Mouse (Mus musculus) ZHBTc4 (cell line): ENCODE data around the gene Syf2.

ENCODE experiments used
- DNase-seq: peaks from one replicate; pipeline ENCODE4 v3.0.0-alpha.2; 2011; ENCODE audit warnings: low read depth, low spot score

The Syf2 gene

GRCm38 (mm10) chr4:134930684-134931481, at the start of gene Syf2:
Gene Syf2 (plus strand): TSS chr4:134930898.
- DNase-seq: peak; percentile 99

GRCm38 (mm10) chr4:134883266-134883665, 47.4 kb upstream of the Syf2 start:
- peak; percentile 88 for DNase-seq

GRCm38 (mm10) chr4:134883808-134884207, 46.9 kb upstream of the Syf2 start:
- no peak for DNase-seq

DNA sequence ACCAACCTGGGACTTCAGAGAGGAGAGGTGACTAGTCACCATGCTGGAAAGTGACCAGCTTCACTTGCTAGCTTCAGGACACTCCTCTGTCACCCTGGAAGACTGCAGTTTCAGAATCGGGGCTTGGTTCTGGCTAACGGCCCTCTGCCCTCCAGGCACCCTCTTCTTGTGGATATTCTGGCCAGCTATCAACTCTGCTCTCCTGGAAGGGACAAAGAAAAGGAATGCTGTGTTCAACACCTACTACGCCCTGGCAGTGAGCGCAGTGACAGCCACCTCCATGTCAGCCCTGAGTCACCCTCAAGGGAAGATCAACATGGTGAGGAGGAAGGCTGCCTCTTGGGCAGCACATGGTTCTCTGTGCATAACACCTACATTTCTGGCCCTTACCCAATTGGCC, 46.3 kb upstream of the Syf2 start:
- DNase-seq: no peak

DNA sequence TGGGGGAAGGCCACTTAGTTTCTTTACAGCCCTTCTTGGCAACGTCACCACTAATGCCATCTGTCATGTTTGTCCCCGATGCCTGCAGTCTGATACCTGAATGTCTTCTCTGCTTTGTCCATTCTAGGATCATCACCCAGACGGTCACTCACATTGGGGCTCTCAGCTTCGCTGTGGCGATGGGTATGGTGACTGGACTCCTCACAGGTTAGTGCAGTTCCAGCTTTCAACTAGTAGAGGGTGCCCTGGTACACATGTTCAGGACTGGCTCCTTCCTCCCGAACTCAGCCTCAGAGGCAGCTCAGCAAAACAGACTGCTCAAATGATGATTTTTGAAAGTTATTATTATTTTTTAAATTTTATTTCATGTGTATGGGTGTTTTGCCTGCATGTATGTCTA, 38.6 kb upstream of the Syf2 start:
- no peak for DNase-seq

GRCm38 (mm10) chr4:134897256-134897655, 33.4 kb upstream of the Syf2 start:
- DNase-seq: no peak

DNA sequence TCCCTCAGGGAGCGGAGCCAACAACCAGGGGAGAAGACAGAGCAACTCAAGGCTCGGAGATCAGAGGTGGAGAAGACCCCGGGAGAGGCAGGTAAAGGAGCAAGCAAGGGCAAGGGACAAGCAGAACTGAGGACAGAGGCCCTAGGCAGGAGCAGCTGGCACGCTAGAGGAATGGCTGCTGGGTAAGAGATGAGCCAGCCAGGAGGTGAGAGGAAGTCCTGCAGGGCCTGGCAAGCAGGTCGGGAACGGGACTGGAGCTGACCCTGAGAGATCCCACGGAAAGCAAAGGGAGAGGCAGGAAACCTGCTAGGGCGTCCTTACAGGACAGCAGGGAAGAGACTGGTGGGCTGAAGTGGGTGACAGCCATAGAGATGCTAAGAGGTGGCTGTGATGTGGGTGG, 29.6 kb upstream of the Syf2 start:
- no peak for DNase-seq

DNA sequence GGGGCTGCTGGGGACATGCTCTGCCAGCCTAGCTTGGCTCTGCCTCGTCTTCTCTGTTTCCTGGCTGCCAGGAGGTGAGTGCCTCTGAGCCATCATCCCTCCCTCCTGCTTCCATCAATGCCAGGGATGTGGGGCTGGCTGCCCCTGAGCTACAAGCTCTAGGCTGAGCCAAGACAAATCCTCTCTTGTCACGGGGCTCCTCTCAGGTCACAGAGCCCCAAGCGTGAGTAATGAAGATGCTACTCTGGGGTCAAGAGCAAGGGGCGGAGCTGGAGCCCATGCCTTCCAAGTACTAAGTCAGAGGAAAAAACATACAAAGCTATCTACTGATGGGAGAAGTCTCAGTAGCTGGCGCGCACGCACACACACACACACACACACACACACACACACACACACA, 27.7 kb upstream of the Syf2 start:
- no peak for DNase-seq

DNA sequence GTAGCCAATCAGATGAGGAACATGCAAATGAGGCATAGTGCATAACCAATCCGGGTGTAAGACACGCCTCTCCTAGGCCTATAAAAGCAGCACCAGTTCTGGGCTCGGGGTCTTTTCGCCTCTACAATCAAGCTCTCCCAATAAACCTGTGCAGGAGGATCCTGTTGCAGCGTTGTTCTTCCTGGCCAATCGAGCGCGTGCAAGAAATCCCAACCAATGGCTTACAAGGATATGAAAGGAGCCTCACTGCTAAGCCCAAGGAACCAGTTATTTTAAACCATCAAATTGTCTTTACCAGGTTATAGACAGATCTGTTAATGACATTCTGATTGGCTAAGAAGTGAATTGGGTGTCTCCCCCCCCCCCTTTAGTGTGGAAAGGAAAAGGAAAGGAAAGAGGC, 19.3 kb upstream of the Syf2 start:
- DNase-seq: peak; percentile 46

DNA sequence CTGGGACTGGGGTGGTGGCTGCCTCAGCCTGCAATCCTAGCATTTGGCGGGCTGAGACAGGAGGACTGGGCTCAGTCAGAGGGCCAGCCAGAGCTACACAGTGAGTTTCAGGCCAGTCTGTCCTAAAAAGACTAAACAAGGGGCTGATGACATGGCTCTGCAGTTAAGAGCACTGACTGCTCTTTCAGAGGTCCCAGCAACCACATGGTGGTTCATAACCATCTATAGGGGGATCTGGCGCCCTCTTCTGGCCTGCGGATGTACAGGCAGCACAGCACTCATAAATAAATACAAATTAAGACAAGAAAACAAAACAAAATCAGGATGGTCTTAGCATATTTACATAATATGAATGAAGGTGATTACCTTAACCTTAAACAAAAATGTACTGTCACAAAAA, 17.3 kb upstream of the Syf2 start:
- peak; percentile 87 for DNase-seq

DNA sequence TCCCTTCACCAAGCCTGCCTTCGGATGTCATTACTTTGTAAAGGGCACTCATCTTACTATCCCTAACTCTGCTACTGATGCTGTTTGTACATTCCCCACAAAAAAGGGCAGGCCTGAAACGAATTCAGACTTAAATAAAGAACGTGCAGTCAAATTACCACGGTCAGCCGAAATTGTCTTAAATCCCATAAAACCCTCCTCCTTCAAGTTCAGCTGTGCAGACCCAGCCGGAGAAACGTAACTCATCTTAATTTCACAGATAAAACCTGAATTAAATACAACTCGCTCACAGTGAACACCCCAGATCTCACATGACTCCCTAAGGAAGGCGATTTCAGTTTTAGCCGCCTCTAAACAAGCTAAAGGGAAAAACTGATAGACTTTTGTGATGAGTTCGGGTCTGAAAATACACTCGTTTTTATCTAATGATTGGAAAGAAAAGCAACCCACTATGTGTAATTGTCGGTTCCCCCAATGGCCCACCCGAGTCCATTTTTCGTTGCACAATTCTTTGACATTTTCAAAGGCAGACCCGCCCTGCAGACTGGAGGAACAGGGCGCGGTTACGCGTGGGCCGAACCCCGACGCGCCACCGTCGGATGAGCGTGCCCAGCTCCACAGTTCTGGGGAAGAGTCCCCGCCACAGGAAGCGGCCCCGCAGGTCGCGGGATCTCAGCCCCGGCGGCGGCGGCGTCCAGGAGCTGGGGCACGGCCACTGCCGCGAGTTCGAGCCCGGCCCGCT, 16.4 kb upstream of the Syf2 start:
- DNase-seq: no peak

GRCm38 (mm10) chr4:134914864-134915209, 15.9 kb upstream of the Syf2 start, which contains the start of gene Tmem50a:
Gene Tmem50a (minus strand): TSS chr4:134915024.
- peak; percentile 97 for DNase-seq

- DNase-seq: no peak
Observed at GRCm38 (mm10) chr4:134915223-134916050, 15.3 kb upstream of the Syf2 start.

- DNase-seq: no peak
Observed at GRCm38 (mm10) chr4:134917194-134917593, 13.5 kb upstream of the Syf2 start.

GRCm38 (mm10) chr4:134918381-134918780, 12.3 kb upstream of the Syf2 start:
- no peak for DNase-seq

DNA sequence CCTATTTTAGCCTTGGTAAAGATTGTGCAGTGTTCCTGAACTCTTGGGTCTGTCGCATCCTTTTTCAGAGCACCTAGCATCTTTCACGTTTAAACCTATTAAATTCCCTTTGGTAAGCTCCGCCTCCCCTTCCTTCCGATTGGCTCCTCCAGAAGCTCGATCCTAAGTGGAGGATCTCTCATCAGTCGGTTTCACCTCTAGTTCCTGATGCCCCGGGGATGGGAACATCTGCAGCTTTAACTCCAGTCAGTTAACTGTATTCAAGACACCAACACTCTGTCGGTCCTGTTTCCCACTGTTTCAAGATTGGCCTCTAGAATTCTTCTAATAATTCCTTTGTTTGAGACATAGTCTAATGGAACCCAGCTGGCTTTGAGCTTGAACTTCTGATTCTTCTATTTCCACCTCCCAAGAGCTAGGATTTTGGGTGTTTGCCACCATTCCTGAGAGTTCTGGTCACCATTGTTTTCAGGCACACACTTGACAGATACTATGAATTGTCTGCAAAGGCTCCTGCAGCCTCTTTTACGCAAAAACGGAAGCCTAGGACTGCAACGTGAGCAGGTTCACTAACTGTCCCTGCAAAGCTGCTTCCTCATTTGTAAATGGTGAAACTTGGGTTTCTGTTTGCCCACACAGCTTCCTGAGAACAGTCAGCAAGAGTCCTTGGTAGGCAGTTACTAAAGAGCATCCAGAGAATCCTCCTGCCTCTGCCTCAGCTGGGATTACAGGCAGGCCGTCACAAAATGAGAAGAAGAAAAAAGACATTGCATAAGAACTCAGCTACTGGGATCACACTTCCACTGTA, 10.8 kb upstream of the Syf2 start:
- peak; percentile 70 for DNase-seq

GRCm38 (mm10) chr4:134920631-134921030, 10.1 kb upstream of the Syf2 start:
- DNase-seq: no peak

GRCm38 (mm10) chr4:134921703-134922102, 9.0 kb upstream of the Syf2 start:
- DNase-seq: no peak

DNA sequence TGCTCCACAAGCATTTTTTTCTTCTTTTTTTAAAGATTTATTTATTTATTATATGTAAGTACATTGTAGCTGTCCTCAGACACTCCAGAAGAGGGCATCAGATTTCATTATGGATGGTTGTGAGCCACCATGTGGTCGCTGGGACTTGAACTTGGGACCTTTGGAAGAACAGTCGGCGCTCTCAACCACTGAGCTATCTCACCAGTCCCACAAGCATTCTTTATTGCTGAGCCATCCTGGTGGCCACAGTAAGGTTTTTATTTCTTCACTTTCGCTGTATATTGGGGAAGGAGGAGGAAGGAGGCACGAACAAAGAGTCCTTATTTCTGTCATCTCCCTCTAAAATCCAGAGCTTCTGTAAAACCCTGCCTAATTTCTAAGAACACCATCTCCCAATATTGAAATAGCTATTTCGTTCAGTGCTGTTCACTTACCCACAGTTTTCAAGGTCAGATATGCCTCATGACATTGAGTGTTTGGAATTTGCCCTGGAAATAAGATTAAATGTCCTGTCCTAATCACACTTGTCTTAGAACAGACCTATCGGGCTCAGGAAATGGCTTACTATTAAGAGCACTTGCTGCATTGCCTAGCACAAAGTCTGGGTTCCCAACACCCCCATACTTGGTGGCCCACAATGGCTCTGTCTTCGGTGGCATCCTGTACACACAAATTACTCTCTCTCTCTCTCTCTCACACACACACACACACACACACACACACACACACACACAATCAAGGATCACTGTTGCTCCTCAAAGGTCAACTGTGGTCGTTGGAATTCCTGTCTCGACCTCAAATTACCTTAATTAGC, 8.4 kb upstream of the Syf2 start:
- DNase-seq: no peak

DNA sequence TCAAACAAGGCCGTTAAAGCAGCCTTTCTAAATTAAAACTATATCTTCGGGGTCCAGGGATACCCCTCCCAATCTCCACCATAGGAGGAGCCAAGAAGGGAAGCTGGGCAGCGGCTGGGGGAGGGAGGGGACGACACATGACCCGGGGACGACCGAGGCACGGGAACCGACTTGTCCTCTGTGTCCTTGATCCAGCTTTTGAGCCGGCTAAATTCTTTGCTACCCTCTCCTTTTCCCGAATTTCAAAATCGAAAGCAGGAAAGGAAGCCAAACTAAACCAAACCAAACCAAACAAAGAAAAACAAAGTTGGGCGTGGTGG, 7.8 kb upstream of the Syf2 start:
- DNase-seq: peak; percentile 77
